Mouse (Mus musculus) right cerebral cortex, adult 18-20 months (tissue): Measurements from ENCODE around the gene Mog.
A peak's percentile ranks its signal among the peaks of the same experiment; 100 is the strongest.

Source experiments
- DNase-seq: peaks from one replicate; pipeline ENCODE4 v3.0.0; 2022; ENCODE audit warnings: mixed read lengths

The Mog gene

DNA sequence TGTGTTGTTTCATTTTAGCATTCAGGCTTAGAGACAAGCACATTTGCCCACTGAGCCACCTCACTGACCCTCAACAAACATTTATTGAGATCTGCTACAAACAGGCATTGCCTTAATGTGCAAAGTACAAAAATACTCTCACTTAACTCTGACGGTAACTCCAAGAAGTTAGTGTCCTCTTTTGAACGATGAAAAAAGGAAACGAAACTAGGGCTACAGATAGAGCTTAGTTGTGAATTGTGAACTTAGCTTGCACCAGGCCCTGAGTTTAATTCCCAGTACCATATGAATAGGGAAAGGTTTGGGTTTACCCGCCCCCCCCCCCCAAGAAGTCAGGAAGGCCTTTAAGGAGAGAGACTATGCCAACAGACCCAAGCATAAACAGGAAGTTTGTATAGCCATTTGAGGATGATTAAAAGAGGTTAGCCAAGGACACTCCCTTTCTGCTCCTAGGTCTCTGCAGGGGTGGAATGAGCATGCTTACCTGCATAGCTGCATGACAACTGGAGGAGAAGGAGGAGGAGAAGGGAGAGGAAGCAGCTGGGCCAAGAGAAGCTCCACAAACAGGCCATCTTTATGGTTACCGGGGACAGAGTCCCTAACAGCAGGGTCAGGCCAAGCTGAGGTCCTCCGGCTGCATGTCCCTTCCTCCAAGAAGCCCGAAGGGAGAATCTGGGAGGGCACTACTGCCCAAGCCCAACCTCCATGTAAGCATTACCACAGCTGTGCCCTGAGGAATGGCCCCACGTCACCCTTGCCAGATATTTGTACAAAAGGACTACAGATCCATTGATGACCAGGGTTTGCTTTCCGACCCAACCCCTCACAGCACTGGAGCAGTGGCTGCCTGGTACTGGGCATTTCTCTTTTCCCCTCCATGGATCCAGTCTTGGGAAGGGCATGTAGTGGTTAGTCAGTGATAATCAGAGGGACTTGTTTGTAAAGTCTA lies at the start of gene Mog:
Gene Mog (minus strand): TSS at position 771 of the 949 bp plus-strand sequence.
- DNase-seq = peak; percentile 46

DNA sequence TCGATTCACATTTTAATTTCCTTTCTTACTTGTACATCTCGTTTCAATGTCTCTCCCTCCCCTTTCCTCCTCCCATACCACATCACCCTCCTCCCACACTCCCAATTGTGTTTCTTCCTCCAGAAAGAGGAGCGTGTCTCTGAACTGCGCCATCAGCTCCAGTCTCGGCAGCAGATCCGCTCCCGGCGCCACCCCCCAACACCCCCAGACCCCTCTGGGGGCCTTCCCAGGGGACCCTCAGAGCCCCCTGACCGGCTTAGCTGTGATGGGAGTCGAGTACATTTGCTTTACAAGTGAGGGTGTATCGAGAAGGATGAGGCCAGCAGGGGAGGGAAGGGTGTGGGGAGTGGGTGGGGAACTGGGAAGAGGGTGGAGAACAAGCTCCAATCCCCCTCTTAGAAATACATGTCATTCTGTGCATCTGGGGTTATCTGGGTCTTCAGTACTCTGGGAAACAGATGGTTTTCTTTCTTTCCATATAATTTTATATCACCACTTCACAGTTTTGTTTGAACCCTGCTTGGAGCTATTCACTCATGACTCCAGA lies 49.6 kb upstream of the Mog start:
- DNase-seq = no peak

DNA sequence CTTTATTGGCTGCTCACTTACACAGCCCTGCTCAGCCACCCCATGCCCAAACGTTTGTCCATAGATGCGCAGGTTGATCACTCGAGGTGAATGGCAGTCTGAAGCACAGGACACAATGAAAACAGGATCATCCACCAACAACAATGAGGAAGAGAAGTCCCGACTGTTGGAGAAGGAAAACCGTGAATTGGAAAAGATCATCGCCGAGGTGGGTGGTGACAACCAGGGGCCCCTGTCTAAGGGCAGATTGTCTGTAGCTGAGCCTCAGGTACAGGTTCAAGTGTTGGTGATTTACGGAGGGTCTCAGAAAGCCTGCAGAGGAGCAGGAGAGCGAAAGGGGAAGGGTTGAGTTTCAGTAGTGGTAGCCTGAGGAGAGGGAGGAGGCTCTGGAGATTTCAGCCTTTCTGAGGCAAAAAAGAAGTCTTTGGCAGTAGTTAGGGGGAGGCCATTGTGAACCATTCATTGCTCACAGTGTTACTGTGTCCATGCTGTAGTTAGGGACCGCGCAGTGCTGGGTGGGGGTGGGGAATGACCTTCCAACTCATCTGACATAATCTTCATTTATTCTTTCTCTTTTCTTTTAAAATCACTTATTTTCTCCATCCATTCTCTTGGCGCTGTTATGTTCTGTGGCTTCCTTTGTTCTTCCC lies 49.0 kb upstream of the Mog start:
- no peak for DNase-seq

DNA sequence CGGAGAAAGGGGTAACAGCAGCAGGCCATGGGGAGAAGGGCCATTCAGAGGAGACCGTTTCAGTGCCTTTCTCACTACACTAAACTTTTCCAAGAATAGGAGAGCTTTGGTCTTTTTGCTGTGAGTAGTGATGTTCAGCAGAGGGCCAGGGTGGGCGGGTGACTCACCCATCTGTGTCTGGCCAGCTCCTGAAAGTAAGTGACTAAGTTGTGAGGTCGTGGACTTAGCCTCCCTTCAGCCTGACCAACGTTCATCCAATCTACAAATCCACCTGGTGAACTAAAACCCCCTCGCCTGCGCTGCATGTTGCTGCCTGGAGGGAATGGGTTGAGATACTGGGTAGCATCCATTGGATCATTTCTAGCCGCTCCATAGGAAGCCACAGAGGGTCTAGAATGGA lies 46.9 kb upstream of the Mog start:
- DNase-seq = no peak

DNA sequence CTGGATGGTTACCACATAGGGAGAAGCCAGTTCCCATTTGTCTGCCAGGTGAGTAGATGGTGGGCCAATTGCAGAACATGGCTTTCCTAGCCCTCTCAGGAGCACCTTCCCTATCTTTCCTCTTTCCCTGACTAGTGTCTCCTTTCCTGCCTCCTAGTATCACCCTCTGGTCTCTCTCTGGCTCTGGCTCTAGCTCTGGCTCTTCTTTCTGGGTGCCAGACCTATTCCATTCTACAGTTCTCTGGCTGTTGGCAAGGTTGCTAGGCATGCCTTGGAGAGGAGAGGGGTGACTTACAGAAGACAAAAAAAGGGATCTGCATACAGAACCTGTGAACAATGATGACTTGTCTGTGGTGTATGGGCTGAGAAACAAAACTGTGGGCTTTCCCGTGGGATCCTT lies 44.7 kb upstream of the Mog start:
- no peak for DNase-seq

DNA sequence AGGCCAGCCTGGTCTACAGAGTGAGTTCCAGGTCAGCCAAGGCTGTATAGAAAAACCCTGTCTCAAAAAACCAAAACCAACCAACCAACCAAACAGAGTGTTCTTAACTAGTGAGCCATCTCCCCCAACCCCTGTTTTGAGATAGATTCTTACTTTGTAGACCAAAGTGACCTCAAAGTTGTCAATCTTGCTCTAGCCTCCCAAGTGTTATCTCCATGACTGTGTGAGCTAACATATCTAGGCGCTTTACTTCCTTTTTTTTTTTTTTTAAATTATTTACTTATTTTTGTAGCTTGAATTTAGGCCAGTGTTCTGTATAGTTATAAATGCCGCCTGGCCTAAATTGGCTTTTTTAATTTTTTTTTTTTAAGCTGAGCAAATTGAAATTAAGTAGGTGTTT lies 42.8 kb upstream of the Mog start:
- no peak for DNase-seq

DNA sequence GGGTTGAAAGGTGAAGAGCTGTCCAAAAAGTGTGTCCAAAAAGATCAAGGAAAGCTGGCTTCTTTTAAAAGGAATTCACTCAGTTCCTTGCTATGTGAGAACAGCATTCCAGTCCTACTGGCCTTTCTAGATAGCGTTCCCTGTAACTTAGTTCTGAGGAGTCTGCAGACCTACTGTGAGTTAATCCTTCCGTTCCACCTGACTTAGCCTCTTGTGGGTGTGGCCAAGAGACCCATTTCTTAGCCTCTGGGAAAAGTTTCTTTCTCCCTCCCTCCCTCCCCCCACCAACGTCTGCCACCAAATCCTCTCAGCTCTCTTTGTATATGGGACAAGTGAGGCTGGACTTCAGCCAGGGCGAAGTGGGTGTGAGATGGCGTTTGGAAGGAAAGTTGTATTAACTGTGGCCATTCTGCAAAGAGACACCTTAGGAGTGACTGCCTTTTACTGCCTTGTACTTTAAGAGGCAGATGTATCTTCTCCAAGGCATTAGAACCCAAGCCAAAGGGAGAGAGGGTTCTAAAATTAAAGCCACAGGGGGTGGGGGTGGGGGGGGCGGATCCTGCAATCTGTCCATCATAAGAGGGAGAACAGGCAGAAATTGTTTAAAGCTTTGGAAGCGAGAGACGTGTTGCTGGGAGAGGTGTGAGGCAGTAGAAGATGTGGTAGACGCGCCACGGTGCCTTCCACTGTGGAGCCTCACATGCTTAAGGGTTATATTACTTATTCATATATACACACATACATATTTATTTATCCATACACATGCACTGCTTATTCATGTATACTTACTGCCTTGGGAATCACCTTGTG lies 40.7 kb upstream of the Mog start:
- no peak for DNase-seq

DNA sequence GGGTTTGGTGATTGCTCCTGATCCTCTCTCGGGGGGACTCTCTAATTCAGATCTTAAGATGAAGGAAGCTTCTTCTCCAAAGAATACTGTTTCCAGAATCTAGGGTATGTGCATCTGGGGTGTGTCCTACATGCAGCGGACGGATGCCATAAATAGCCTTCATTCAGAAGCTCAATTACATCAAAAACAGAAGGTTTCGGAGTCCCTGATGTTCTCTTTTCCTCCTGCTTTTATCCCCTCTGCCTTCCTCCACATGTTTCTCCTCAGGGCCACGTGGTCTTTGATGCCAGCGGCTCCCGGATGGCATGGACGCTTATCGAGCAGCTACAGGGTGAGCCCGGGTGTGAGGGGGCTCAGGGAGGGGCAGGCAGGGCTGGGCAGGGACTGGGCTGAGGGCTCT lies 39.9 kb upstream of the Mog start:
- no peak for DNase-seq

DNA sequence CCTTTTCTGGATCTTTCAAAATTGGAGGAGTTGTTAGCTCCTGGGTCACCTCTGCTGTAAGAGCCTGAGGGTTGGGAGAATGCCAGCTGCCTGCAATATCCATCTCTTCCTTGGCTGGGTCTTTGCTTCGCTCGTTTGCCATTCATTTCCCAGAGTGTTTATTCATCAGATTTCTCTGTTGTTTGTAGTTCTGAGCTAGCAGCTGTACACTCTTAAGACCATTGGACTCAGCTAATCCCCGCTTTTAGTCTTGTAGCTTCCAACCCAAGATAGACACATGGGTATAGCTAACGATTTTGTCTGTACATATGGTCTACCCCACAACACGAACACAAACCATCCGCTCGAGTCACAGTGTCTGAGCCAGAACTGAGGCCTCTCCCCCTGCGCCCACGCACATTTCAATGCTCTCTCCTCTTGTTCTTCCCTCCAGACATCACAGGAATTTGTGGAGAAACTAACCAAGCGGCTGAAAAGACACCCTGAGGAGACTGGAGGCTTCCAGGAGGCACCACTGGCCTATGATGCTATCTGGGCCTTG lies 39.0 kb upstream of the Mog start:
- DNase-seq = peak; percentile 83

DNA sequence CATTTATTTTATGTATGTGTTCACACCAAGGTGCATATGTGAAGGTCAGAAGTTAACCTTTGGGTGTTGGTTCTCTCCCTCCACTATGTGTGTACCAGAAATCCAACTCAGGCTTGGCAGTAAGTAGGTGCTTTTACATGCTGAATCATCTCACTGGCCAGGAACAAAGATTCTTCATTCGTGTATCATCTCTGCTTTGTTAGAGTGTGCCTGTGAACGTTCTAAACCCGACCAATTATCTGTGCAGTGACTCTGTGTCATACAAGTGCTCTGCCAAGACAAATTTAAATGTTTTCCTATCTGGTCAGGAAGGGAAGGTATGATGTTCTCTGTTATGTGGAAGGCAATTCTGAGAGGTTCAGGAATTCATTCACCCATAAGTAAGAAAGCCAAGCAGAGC lies 38.2 kb upstream of the Mog start:
- DNase-seq = no peak

DNA sequence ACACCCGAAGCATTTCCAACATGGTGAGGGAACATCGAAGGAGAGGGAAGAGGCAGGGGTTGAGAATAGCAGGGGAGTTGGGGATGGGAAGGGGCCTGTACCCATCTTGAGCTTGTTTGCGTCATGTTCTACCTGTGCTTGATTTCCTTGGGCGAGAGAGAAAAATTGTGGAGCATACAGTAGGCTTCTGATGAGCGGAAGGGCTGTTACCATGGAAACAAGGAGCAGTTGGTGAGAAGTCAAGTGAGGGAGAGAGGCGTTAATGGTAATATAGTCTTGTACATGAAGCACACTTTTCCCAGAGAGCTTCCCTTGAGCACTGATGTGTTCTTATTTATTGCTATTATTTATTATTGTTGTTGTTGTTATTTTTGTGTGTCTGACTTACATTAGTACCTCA lies 33.8 kb upstream of the Mog start:
- DNase-seq = no peak

DNA sequence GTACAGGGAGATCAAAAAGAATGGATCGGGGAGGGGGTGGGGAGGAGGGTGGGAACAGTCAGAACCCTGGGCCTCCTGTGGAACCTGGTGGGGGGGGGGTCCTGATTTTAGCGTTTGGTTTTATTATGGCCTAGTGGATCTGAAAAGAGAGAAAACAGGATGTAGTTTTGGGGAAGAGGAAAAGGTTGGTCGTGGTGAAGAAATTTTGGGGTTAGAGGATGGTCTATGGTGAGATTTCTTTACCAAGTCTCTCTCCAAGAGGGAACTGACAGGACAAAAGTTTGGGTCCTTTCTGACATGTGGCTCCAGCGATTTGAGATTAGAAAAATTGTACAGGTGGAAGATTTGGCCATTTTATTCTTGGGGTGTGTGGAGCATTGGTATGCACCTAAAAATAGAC lies 28.5 kb upstream of the Mog start:
- no peak for DNase-seq

DNA sequence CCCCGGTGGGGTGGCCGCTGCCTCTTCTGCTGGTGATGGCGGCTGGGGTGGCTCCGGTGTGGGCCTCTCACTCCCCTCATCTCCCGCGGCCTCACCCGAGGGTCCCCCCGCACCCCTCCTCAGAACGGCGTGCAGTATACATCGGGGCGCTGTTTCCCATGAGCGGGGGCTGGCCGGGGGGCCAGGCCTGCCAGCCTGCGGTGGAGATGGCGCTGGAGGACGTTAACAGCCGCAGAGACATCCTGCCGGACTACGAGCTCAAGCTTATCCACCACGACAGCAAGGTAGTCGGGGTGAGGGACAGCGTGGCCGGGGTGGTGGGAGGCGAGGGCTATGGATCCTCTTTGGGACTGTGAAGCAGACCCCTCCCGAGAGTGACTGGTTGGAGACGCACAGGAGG lies 27.7 kb upstream of the Mog start:
- DNase-seq = no peak

DNA sequence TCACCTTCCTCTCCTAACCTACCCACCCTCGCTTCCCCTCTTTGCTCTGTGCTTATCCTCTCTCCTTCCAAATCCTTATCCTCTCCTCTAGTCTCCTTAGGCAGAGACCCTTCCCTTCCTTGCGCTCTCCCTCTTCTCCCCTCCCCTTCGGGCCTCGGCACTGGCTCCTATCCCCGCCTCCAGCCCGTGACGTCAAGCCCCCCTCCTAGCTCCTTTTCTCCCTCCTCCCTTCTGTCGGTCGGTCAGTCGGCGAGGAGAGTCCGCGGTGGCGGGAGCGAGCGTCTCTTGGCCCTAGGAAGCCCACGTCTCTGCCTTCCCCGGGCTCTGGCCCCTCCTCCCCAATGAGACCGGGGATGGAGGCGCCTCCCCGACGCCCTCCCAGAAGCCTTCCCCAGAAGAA lies 27.2 kb upstream of the Mog start:
- DNase-seq = peak; percentile 95

DNA sequence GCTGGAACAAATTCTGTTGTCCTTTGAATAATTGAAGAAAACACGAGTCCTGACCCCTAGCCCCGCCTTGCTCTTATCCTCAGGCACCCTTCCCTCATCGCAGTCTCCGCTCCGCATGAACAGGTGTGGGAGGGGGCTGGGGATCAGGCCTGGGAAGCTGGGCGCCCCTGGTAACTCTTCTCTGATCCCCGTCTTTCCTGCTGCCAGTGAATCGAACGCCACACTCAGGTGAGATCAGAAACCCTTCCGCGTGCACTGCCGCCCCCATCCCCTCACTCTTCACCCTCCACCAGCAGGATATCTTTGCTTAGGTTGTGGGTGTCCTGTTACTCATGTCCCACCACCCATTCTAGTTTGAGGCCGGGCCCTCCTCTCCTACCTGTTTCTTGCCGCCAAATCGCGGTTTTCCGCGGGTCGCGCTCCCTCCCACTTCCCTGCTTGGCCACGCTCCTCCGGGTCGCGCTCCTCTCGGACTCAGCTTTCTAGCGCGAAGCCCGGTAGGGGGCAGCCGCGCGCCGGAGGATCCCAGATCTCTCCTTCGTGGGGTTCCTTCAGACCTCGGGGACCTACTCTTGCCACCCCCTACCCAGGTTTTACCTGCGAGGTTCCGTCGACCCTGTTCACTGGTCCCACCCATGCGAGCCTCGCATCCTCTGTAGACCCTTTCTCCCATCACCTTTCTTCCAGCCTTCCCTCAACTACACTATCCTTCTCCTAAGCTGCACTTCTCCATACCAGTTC lies 26.5 kb upstream of the Mog start:
- DNase-seq = peak; percentile 84

DNA sequence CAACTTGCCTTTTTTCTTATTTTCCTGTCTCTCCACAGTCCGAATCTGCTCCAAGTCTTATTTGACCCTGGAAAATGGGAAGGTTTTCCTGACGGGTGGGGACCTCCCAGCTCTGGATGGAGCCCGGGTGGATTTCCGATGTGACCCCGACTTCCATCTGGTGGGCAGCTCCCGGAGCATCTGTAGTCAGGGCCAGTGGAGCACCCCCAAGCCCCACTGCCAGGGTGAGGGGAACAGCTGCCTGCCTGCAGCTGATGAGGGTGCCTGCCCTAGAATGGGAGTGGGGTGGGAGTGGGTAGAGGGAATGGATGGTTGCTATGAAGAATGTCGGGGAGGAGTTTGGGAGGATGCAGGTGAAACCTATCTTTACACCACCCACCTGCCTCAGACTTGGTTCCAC lies 25.2 kb upstream of the Mog start:
- DNase-seq = no peak

DNA sequence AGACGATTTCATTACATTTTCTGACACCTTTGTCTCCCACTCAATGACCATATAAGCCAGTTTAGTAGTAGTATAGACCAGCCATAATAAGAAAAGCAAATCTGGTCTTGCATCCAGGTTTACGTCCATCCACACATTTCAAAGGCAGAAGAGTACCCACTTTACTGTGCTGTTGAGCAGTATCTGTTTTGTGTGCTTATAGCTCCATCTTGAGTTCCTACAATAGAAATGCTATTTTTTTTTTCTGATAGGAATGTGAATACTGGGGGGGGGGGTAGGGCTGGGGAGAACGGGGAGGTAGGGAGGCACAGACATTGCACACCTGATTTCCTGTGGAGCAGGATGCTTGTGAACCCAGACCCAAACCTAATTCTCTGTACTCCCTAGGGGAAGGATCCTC lies 24.8 kb upstream of the Mog start:
- DNase-seq = no peak

DNA sequence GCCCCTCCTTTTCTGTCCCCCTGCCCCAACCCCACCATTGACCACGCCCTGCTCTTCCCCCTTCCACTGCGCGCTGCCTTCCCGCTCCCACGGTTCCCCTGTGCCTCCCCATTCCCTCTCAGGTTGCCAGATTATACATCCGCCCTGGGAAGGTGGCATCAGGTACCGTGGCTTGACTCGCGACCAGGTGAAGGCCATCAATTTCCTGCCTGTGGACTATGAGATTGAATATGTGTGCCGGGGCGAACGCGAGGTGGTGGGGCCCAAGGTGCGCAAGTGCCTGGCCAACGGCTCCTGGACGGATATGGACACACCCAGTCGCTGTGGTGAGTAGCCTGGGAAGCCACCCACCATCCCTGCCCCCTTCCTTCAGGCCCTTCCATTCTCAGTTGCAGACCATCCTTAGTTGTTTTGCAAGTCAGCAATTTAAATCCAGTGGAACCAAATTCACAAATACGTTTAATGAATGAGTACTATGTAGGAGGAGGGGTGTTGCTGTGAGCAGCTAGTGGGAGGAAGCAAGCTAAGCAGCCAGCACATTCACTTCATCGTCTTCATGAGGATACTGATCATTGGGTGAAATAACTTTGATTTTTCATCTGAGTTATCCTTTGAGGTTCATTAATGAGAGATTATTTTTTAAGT lies 24.3 kb upstream of the Mog start:
- DNase-seq = no peak

DNA sequence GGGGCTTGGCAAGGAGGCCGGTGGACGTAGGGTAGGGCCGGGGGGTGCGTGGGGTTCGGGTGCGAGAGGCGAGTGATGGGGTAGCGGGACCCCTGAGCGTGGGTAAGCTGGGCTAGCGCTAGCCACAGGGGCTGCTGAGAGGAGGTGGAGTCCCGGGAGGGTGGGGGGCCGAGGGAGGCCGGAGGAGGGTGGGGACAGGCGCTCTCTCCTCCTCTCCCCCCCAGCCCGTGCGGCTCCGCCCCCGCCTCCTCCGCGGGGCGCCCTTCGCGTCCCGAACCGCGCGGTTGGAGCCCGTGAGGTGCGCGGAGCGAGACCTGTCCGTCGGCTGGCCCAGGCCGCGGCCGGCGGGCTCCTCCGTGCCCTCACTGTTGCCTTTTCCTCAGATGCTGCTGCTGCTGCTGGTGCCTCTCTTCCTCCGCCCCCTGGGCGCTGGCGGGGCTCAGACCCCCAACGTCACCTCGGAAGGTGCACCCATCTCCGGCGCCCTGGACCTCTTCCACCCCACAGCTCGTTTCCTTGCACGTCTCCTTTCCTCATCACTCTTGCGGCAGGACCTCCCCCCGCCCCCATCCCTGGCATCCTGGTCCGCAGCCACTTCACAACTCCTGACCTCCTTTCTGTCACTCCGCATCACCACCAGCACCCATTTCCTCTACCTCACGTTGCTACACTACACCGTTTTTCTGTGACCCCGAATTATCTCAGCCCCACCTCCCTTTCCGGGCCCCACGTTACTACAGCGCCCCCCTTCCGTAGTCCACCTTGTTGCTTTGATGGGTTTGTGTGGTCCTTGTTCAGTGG lies 23.3 kb upstream of the Mog start:
- peak; percentile 69 for DNase-seq

DNA sequence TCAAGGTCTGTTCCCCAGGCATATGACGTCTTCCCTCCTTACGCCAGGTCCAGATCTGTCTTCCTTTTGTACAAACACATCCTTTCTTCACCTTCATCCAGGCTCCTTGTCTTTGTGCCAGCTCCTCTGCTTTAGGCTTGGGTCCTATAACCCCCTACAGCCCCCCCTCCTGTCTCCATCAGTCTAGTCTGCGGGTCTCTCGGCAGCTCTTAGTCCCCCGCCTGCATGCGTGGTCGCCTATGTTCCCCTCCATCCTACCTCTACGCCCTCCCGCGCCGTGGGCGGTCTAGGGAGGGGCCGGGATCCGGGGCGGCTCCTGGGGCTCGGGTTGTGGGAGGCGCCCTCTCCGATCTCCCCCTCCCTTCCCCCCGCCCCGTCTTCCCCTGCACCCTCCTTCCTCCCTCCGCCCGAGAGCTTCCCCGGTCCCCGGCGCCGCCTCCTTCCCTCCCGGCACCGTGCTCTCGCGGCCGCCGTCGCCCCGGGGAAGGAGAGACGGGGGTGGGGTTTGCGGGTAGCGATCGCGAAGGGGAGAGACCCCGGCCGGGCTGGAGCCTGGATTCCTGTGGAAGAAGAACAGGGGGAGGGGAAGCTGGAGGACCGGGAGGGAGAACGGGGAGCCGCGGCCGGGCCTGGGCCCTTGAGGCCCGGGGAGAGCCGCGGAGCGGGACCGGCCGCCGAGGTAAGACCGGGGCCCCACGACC lies 22.6 kb upstream of the Mog start, which contains the start of gene Gabbr1:
Gene Gabbr1 (plus strand): TSS at position 356 of the 701 bp plus-strand sequence.
- peak; percentile 89 for DNase-seq
